Mouse (Mus musculus) erythroblast, adult 5-6 weeks (primary cell): ENCODE measurements around the gene Cyp1b1. TPM values are rescaled to one million over a fixed set of nuclear protein-coding genes. Genes with fewer than 3 reads are reported as not detected.

Experiments
- ATAC-seq: replicated peaks from 2 replicates; pipeline ENCODE4 v1.8.0; 2016; ENCODE audit warnings: moderate number of reproducible peaks, mild to moderate bottlenecking, moderate TSS enrichment, inconsistent platforms; ENCODE audit not compliant: poor library complexity, low FRiP score, severe bottlenecking
- total RNA-seq, 2 experiments: library from RNA; stranded (forward) in 1 of 2; stranded (reverse) in 1 of 2; fragments of 150-400 nt in 1 of 2; fragments of 200-764, 138-1000 nt in 1 of 2; gene quantifications; 2 replicates each; pipeline versions ENCODE4 v1.2.3 to v1.2.4; 2015 to 2017; ENCODE audit warnings: low replicate concordance in 2 of 2

The Cyp1b1 gene
- 0.63 TPM in 1 of 2 replicates, not detected in the other for total RNA-seq (2015; ENCODE audit: low replicate concordance)
- total RNA-seq (2017; ENCODE audit: low replicate concordance): 0.28 and 0.43 TPM in 2 replicates

DNA sequence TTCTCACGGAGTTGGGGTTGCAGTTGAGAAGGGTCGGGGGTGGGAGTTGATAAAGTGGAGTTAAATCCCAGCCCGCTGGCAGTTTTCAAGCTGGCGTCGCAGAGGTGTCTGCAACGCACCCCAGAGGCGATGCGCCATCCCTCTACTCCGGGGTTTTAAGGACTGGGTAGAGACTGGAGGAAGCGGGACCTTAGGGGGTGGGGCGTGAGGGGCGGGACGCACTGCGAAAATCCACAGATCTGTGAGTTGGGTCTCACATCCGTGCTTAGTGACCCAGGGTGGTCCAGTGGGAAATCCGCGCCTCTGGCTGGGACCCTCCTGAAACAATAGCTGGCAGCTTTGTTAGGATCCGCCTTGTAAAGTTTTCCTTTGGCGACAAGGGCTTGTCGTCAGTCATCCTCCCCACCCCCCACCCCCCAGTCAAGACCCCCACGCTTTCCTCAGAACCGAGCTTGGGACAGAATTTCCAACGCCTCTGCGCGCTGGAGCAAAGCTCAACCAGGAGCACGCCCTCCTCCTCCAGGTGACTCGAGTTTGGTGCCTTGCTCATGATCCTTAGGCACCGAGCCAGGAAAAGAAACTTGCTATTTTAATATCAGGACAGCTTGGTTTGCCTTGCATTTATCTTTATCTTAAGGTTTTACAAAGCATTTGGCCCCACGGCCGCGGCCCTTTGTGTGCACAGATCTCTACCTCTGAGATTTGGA lies at the start of gene Cyp1b1:
Cyp1b1 (minus strand) TSS at position 131 of the 707 bp plus-strand sequence.
- ATAC-seq: no peak

DNA sequence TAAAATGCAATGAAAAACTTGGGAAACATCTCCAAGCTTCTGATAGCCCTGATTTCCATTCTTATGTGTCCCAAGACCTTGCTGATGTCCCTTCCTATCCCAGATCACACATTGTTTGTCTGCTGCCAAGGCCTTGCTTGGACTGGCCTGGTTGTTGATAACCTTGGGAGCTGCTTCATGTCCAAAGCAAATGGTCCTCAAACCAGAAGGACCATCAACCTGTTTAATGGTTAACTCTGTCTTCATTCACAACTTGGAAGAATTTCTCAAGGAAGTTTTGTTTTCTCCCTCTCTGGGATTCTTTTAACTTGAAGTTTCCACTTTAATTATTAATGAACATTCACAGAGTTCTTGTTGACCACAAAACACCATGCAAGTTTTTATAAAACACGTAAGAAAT lies 47.0 kb upstream of the Cyp1b1 start:
- no peak for ATAC-seq

DNA sequence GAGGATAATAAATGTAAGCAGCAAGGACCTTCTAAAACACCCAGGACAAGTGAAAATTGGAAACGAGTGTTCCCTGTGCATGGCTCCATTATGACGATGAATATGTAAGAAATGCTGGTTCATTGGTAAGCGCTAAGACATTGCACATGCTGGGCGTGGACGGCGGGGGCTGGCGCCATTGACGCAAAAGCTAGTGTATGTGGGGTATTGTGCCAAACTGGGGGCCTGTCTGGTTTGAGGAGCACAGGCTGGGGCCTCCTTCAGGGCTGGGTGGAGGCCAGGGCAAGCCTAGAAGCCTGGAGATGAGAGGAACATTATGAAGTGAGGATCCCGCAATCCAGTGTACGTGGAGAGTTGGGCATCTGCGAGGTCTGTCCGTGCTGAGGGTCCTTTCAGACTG lies 39.0 kb upstream of the Cyp1b1 start:
- no peak for ATAC-seq

DNA sequence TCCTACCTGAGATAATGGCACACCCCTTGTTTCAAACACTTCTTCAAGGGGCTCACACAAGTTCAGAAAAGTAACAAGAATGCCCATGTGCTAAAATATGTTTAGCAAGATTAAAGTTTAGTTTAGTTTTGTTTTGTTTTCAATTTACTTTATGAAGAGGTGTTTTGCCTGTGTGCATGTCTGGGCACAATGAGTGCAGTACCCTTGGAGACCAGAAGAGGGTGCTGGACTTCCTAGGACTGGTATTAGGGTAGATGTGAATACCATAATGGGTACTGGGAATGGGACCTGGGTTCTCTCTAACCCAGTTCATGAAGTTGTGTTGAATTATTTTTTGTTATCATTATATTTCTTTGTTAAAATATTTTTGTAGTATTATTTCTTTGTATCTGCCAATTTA lies 38.0 kb upstream of the Cyp1b1 start:
- no peak for ATAC-seq

DNA sequence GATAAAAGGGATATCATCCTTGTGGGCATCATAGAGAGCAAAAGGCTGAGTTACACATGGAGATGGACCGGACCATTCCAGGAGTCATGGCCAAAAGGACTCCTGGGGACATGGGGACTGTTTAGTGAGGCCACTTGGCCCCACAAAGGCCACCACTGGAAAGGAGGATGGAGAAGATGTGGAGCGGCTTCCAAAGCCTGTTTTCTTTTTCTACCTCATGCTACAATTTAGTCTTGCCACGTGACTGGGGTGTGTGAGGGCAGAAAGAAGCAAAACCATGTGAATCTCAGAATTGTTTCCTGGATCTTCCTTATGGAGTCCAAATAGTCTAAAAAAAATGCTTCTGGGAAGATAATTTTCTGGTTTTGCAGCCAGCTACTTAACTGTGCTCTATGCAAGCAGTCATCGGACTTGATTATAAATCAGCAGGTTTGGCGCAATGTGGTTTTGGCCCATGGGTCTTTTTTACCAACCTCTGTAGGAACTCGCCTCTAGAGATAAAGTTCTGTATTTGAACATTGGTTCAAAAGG lies 36.9 kb upstream of the Cyp1b1 start:
- ATAC-seq: no peak

DNA sequence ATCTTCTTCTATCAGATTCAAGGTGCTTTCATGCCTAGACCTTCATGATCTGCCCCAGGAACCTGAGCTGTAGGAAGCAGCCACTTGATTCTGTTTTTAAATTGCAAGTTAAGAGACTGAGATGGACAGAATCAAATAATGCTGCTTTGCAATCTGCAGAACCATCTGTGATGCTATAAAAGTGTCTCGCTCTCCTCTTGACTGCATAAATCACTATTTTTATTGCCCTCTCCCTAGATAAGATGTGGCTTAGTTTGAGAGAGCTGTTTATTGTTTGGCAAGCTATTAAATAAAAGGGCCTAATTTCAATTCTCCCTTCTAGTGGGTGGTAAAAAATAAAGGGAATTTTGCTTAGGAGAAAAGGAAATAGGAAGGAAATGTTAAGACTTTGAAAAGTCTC lies 34.8 kb upstream of the Cyp1b1 start:
- no peak for ATAC-seq

DNA sequence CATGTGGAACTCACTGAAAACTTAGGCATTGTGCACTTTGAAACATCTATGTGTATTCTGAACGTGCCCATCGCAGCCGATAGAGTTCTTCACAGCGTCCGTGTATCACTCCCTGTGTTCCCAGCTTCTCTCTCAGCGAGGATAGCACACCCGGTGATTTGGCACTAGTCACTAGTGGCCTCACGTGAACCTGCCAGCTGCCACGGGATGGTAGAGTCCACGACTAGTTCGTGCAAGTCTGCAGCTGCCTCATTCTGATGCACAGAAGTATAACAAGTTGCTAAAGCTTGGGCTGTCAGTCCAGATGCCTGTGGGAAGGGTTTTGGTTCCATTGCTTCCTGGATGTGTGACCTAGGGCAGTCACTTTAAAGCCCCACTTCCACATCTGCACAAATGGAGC lies 32.1 kb upstream of the Cyp1b1 start:
- no peak for ATAC-seq

DNA sequence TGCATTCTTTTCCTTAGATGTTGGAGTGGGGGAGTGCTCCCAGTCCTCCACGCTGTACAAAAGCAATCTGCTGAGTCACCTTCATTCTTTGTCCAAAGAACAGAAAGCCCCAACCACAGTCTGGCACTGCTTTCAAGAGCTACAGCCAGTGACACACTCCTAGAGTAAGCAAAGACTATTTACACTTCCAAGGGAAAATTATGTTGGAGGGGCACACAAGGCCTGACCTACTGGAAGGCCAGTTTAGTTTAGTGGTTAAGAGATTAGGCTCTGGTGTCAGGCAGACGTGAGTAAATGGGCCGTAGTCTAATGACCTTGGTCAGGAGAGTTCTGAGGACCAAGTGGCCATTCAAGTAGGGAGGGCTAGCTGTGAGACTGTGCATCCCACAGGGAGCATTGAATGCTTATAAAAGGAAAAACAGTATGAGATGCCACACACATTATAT lies 31.3 kb upstream of the Cyp1b1 start:
- no peak for ATAC-seq

DNA sequence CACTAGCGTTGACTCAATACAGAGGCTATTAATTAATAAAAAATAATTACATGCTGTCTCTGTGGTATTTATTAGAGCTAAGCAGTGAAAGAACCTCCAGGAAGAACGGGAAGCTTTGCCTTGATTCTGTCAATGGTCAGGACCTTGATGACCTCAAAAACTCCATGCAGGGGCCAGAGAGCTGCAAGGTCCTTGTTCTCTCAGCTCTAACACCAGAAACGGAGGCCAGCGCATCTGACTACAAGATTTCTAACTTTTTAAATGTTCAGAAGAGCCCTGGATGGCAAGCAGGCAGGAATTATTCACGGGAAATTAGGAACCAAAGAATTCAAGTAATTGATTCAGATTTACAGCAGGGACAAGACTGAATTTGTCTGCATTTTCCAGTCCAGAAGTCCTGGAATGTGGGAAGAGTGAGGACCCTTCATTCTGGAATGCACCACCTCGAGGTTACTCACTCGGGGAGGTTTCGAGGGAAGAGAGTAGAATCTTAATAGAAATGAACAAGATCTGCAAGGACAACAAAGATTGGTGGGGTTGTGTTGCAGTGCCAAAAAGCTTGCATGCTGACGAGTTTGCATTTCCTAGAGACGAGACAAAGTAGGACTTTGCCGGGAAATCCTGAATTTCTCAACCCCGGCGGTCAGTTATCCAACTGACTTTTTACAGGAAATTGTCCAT lies 30.3 kb upstream of the Cyp1b1 start:
- no peak for ATAC-seq

DNA sequence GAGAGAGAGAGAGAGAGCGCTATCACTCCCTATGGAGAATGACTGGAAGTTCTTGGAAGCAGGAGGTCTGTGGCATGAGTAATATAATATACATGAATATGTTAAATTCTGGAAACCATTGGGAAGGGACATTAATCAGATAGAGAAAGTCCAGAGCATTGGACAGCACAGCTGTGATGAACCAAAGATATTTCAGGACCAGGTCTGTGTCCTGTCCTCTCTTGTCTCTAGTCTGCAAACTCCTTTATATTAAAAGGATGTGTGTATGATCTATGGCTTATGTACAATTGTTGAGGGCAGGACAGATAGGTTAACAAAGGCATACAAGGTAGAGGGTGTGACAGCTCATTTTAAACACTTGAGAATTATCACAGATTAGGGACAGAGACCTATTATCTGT lies 28.6 kb upstream of the Cyp1b1 start:
- ATAC-seq: no peak

DNA sequence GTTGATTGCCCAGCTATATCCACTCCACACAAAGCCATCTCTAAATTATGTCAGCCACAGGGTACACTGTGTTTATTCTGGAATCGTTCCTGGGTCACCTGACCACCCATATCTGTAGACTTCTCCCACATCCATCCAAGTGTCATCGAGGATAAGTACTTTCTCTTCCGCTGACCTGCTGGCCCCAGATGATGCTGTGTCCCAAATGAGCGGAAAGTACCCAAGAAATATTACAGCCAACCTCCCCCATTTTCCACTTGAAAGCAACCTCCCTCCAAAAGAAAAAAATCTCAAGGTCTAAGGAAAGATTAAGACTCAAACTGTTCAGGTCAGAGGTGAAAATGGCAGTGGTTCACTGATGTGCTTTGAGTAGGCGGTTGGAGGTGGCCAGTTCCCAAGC lies 27.8 kb upstream of the Cyp1b1 start:
- ATAC-seq: no peak

DNA sequence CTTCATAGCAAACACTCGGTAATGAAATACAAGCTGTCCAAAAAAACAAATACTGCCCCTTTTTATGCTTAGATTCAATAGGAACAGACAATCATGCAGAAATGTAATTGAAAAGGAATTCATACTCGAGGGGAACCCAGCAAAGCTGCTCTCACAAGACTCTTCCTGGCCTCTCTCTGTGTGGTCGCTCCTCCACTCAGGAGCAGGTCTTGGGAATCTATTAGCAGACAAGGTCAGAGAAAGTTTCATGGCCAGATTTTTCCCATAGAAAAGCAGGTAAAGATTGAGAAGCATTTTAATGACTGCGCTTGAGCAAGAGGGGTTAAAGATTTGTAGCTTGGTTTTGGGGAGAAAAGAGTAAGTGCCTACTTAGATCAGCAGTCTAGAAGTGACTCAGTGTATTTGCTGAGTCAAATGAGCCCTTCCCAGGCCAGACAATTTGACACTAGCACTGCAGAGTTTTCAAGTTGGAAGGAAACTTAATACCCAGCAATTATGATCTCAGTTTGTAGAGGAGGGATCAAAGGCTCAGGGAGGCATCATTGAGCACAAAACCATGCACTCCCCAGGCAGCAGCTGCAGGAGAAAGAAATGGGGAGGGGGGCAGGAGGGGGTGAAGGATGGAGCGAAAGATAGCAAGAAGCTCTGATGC lies 24.1 kb upstream of the Cyp1b1 start:
- ATAC-seq: no peak

DNA sequence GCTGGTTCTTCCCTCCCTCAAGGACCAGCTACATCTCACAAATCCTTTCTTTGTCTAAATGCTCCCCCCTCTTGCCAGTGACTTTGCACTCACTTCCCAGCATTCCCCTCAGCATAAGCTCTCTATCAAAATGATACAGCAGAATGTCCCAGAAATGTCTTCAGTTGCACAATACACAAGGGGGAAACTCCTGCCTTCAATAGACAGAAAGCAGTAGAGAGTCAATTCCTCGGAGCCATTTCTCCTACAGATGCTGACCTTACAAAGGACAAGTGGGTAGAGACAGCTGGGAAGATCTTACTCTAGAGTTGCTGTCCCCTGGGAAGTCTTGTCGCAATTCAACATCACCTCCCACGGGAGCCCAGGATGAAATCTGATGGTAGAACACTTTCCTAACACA lies 22.7 kb upstream of the Cyp1b1 start:
- no peak for ATAC-seq

DNA sequence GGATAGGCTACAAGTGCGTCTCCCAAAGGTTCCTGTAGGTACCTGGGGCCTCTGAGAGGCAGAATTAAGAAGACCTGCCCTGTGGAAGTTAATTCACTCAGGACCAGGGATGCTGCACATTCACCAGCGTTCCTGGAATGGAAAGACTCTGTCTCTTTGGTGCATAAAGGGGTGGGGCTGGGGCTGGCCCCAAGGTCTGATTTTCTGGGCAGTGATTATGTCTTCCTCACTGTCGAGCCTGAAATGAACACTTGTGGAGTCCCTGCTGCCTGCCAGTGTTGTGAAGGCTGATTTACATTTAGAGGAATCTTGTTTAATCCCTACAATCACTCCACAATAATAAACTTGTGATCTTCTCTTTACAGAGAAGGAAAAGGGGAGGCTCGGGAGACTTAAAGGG lies 18.2 kb upstream of the Cyp1b1 start:
- ATAC-seq: no peak

DNA sequence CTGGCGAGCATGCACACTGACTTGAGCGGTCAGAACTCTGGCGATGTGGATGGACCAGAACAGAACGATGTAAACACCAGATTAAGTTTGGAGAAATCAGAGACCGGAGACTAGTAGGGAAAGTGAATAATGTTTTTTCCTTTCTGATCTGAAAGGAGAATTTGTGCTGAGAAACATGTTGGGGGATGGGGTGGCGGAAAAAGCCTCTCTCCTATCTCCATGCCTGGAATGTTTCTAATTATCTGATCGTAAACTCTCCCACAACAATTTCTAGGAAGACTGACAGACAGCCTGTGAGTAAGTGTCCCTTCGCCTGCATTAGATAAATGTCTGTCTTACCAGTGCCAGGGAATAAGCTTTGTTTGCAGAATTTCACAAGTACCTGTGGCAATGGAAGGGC lies 16.1 kb upstream of the Cyp1b1 start:
- ATAC-seq: no peak

DNA sequence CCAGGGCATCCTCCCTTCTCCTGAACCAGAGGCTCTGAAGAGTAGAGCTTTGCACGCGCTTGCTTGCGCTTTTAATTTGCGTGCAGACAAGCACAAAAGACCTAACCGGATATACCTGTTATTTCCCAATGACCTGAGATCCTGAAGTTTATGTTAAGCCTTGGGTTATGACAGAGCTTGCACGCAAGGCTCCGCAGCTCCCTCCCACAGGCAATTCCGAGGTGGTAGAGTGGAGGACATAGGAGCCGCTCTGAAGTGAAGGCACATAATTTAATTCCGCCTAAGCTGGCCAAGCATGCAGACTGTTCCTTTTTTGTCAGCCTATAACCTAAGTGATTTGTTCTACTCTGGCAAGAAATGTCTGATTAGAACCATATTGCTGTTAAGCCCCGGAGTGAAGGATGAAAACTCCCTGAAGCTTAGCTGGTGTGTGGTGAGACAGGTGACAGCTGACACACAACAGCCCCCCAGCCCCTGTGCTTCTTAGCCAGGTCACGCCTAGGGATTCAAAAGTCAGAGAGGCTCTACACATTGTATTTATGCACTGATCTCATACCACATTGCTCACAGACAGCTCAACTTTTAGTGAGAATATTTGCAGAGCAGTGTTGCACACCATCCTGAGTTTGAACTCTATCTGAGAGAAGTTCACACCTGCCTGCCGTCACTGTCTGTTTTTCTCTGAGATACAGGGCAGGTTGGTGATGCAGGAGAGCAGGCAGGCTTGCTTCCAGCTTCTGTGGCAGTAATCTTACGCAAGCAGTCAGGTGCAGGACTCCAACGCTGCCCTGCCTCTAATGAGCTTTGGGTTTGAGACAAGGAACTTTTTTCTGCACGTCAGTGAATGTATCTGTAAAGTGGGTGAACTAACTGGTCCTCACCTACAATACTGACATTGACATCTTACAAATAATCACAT lies 14.0 kb upstream of the Cyp1b1 start:
- ATAC-seq: no peak

DNA sequence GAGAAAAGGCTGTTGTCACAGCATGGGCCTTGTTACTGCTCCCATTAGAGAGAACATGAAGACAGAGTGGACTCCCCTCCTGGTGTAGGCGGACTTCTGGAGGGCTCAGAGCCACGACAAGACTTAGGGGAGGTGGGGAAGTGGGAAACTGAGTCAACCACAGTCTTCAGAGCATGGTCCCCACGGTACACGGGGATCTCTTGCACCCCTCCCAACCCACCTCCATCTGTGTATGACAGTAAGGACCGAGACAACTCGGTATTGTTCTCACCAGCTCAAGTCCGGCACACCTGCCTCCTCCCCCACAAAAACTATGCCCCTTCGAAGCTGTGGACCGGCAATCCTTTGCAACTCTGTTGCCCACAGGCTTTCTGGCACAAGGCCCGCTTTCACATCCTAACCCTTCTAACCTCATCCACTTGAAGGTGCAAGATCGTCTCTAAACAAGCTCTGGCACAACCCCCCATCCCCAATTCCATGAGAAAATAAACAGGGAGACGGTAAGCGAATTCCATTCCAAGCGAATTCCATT lies 13.3 kb upstream of the Cyp1b1 start:
- ATAC-seq: no peak

DNA sequence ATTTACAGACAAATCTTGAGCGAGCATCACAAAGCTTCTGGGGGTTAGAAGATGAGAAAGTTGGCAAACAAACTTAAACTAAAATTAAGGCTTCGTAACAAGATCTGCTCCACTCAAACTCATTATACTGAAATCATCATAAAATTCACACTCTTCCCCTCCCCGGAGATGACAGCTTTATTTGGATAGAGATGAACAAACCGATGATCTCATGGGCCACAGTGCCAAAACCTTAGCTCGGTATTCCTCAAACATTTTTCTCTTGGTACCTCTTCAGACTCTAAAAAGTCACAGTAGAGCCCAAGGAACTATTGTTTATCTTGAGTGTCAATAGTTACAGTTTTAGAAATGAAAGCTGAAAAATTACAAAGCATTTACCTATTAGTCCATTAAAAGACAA lies 11.8 kb upstream of the Cyp1b1 start:
- ATAC-seq: no peak

DNA sequence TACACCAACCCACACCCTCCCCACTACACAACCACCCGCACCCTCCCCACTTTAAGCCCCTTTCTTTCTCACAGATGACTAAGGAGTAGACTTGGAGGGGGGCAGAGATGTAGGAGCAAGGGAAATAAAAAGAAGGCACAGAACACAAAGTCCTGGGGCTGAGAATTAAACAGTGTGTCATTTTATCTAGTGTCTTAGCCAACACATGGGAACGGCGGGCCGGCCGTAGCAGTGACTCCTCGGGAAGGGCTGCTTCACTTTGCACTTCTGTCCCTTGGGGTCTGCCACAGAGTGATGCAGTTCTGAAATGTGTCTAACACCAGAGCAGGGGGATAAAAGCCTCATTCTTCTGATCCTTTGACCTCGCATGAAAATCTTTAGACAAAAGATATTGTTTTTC lies 5.8 kb upstream of the Cyp1b1 start:
- no peak for ATAC-seq
